Mouse (Mus musculus) spleen, adult 2 months (tissue): Measurements from ENCODE around the gene Tnfrsf18. TPM values are rescaled to one million over a fixed set of nuclear protein-coding genes. Genes with fewer than 3 reads are reported as not detected.

ENCODE experiments used
- DNase-seq, 2 experiments: peaks; one replicate each; pipeline versions ENCODE4 v3.0.0 to v3.0.0-alpha.2; 2012 to 2021; ENCODE audit warnings: low spot score in 2 of 2, low read depth in 1 of 2
- H3K27ac ChIP-seq: fragments of 200-500 bp; 2 replicates; pipeline ENCODE4 v1.5.1; 2012; ENCODE audit warnings: low read length, inconsistent platforms; ENCODE audit not compliant: insufficient read depth
- H3K27me3 ChIP-seq: fragments of 200-500 bp; 2 replicates; pipeline ENCODE4 v1.6.1; 2012; ENCODE audit warnings: mild to moderate bottlenecking, moderate library complexity, low read length, inconsistent platforms; ENCODE audit not compliant: control insufficient read depth, insufficient read depth
- H3K36me3 ChIP-seq: fragments of 200-500 bp; 2 replicates; pipeline ENCODE4 v1.6.1; 2012; ENCODE audit warnings: mild to moderate bottlenecking, low read length, inconsistent platforms; ENCODE audit not compliant: control insufficient read depth, insufficient read depth
- H3K4me1 ChIP-seq: fragments of 200-500 bp; 2 replicates; pipeline ENCODE4 v1.6.1; 2011; ENCODE audit warnings: inconsistent platforms; ENCODE audit not compliant: control insufficient read depth, insufficient read depth, insufficient read length
- H3K4me3 ChIP-seq: fragments of 200-500 bp; 2 replicates; pipeline ENCODE4 v1.5.1; 2011; ENCODE audit warnings: mild to moderate bottlenecking, inconsistent platforms; ENCODE audit not compliant: insufficient read depth, insufficient read length; ENCODE audit errors: extremely low read depth
- CTCF ChIP-seq: fragments of 200-500 bp; IDR thresholded peaks from 2 replicates; pipeline ENCODE4 v1.5.1; 2011; ENCODE audit warnings: mild to moderate bottlenecking, inconsistent platforms; ENCODE audit not compliant: insufficient read depth, insufficient read length, insufficient replicate concordance; ENCODE audit errors: extremely low read depth
- POLR2A ChIP-seq: fragments of 200-500 bp; IDR thresholded peaks from 2 replicates; pipeline ENCODE4 v1.6.1; 2011; ENCODE audit warnings: low read depth, low read length, inconsistent platforms
- WGBS: fragments of 180-500 bp; shearing (Covaris S2); methylation state at CpG from one replicate; pipeline ENCODE4 v1.1.7; 2018; 5-methylcytosine and 5-hydroxymethylcytosine counted together
- polyA plus RNA-seq: library from polyadenylated mRNA; depleted of rRNA; stranded (reverse); fragments of >200 nt; gene quantifications from 2 replicates; pipeline ENCODE4 v1.2.3, GENCODE M21; 2012

The Tnfrsf18 gene
- polyA plus RNA-seq, 1 experiment = 29.9 TPM

GRCm38 (mm10) chr4:156031593-156032391 is 5.8 kb downstream of the Tnfrsf18 start:
- TF ChIP-seq CTCF = no peak
- TF ChIP-seq POLR2A = no peak
- Histone ChIP-seq H3K27ac (peak overlapping the region; percentile 83), H3K27me3 (peaks cover 3% of the 10 kb centered on the region), H3K4me3 (peak overlapping the region; percentile 43; the same call in 1 of the 2 replicates), H3K4me1 (peaks cover 26% of the 10 kb centered on the region; the same call in 1 of the 2 replicates), H3K36me3 (no peaks in the 10 kb centered on the region; the same call in 1 of the 2 replicates)
- peak in 1 of 2 experiments; percentile 55 for DNase-seq
- WGBS = 6% methylated on average over 24 of the region's 24 CpGs

- H3K4me3 ChIP-seq = no peak overlapping the region
- TF ChIP-seq POLR2A = no peak
- TF ChIP-seq CTCF = no peak
- peaks cover 3% of the 10 kb centered on the region for H3K27me3 ChIP-seq
- no peak for DNase-seq
- no peaks in the 10 kb centered on the region; the same call in 1 of the 2 replicates for H3K36me3 ChIP-seq
- H3K27ac ChIP-seq = peak overlapping the region; percentile 83
- H3K4me1 ChIP-seq = peaks cover 26% of the 10 kb centered on the region; the same call in 1 of the 2 replicates
- 41% methylated on average over 4 of the region's 4 CpGs for WGBS
Measured at GRCm38 (mm10) chr4:156032856-156033255, 6.9 kb downstream of the Tnfrsf18 start.

GRCm38 (mm10) chr4:156033476-156034119 is 7.6 kb downstream of the Tnfrsf18 start:
- no peak overlapping the region for H3K4me3 ChIP-seq
- peak overlapping the region; percentile 83 for H3K27ac ChIP-seq
- peak; percentile 62 to 65 for DNase-seq
- peaks cover 26% of the 10 kb centered on the region; the same call in 1 of the 2 replicates for H3K4me1 ChIP-seq
- WGBS = 28% methylated on average over 6 of the region's 6 CpGs
- H3K27me3 ChIP-seq = peaks cover 3% of the 10 kb centered on the region
- no peaks in the 10 kb centered on the region for H3K36me3 ChIP-seq
- peak; percentile 72; the same call in 1 of the 2 replicates for TF ChIP-seq CTCF
- TF ChIP-seq POLR2A = no peak

- peaks cover 3% of the 10 kb centered on the region for H3K27me3 ChIP-seq
- DNase-seq = no peak
- no peak overlapping the region for H3K27ac ChIP-seq
- H3K36me3 ChIP-seq = no peaks in the 10 kb centered on the region
- H3K4me3 ChIP-seq = no peak overlapping the region
- TF ChIP-seq CTCF (no peak), POLR2A (no peak)
- 89% methylated on average over 4 of the region's 4 CpGs for WGBS
- peaks cover 26% of the 10 kb centered on the region; the same call in 1 of the 2 replicates for H3K4me1 ChIP-seq
Measured at GRCm38 (mm10) chr4:156034301-156034700, 8.3 kb downstream of the Tnfrsf18 start.

- TF ChIP-seq POLR2A (no peak), CTCF (no peak)
- H3K36me3 ChIP-seq = no peaks in the 10 kb centered on the region
- peaks cover 3% of the 10 kb centered on the region for H3K27me3 ChIP-seq
- peak overlapping the region; percentile 28; the same call in 1 of the 2 replicates for H3K4me3 ChIP-seq
- WGBS = 12% methylated on average over 25 of the region's 25 CpGs
- H3K27ac ChIP-seq = no peak overlapping the region
- peaks cover 26% of the 10 kb centered on the region; the same call in 1 of the 2 replicates for H3K4me1 ChIP-seq
- DNase-seq = no peak
Measured at GRCm38 (mm10) chr4:156034901-156035300, 8.9 kb downstream of the Tnfrsf18 start.

GRCm38 (mm10) chr4:156044754-156045153 is 18.8 kb downstream of the Tnfrsf18 start:
- TF ChIP-seq CTCF = no peak
- TF ChIP-seq POLR2A = no peak
- Histone ChIP-seq H3K27ac (no peak overlapping the region), H3K27me3 (no peaks in the 10 kb centered on the region), H3K36me3 (no peaks in the 10 kb centered on the region), H3K4me1 (no peaks in the 10 kb centered on the region), H3K4me3 (no peak overlapping the region)
- WGBS = 71% methylated on average over 5 of the region's 5 CpGs
- no peak for DNase-seq

GRCm38 (mm10) chr4:156049779-156050178 is 23.8 kb downstream of the Tnfrsf18 start:
- no peak for TF ChIP-seq CTCF
- TF ChIP-seq POLR2A = no peak
- no peak for DNase-seq
- Histone ChIP-seq H3K27ac (no peak overlapping the region), H3K27me3 (no peaks in the 10 kb centered on the region), H3K36me3 (no peaks in the 10 kb centered on the region), H3K4me3 (no peak overlapping the region), H3K4me1 (no peaks in the 10 kb centered on the region)
- 21% methylated on average over 3 of the region's 3 CpGs for WGBS
